ENCODE assay signal across 8 mouse cellular contexts in genomic region chr12:40177089-40177488, GRCm38 (mm10). TPM values are rescaled to one million over a fixed set of nuclear protein-coding genes. Genes with fewer than 3 reads are reported as not detected.
DNase-seq lines count a peak whose midpoint lies in the region; ATAC-seq and TF ChIP-seq lines count a peak whose summit lies in the region.
"Had no signal": no experiment of that assay in that cellular context is flagged by ENCODE, and none has a peak within 500 bp of the region (broad histone marks: within the 10 kb centered on the region; RNA-seq: fewer than 3 reads in every experiment).

No protein-coding gene starts in this region.

- DNase-seq in hindbrain, postnatal 0 days (ENCODE audit: low spot score) = no peak
- DNase-seq in CD8-positive naive resting alpha-beta T cell, adult 2 months (ENCODE audit: low read depth in 2 of 2, low spot score in 2 of 2) = peak; percentile 13 to 16
- DNase-seq in ZHBTc4 (ENCODE audit: low read depth, low spot score) = peak; percentile 67
- DNase-seq in kidney, postnatal 25 days = peak; percentile 40 to 51
- DNase-seq in thymus, postnatal 0 days (ENCODE audit: low spot score) = peak; percentile 58
- DNase-seq in Muller cell, postnatal 12 days (ENCODE audit: inconsistent ontology term) = no peak

- no peak overlapping the region for H3K9ac ChIP-seq in hindbrain, postnatal 0 days (replicated peaks; ENCODE audit: low read length)
- no peak overlapping the region for H3K9ac ChIP-seq in hindbrain, embryonic 13.5 days
- H3K9ac ChIP-seq: embryonic facial prominence, embryonic 15.5 days had no signal

- H3K4me3 ChIP-seq in hindbrain, postnatal 0 days (ENCODE audit: low read length) = no peak overlapping the region
- no peak overlapping the region for H3K4me3 ChIP-seq in hindbrain, embryonic 13.5 days
- H3K4me3 ChIP-seq: embryonic facial prominence, embryonic 15.5 days had no signal

- no peaks in the 10 kb centered on the region for H3K27me3 ChIP-seq in hindbrain, postnatal 0 days (ENCODE audit: insufficient read depth, low read length)
- H3K27me3 ChIP-seq in hindbrain, embryonic 13.5 days = no peaks in the 10 kb centered on the region
- H3K27me3 ChIP-seq: embryonic facial prominence, embryonic 15.5 days had no signal

- no peaks in the 10 kb centered on the region for H3K9me3 ChIP-seq in hindbrain, postnatal 0 days (ENCODE audit: low read length)
- peaks cover 6% of the 10 kb centered on the region; the same call in 1 of the 2 replicates for H3K9me3 ChIP-seq in hindbrain, embryonic 13.5 days

- 63% methylated on average over 6 of the region's 6 CpGs for WGBS in hindbrain, postnatal 0 days
- WGBS in hindbrain, embryonic 13.5 days = 68% methylated on average over 6 of the region's 6 CpGs

- no peak for ATAC-seq in hindbrain, postnatal 0 days
- ATAC-seq in hindbrain, embryonic 13.5 days (ENCODE audit: low FRiP score) = no peak

- peak; percentile 38 for TF ChIP-seq CTCF in hindbrain, postnatal 0 days (IDR thresholded peaks at IDR 0.05; ENCODE audit: low read depth)

- H3K36me3 ChIP-seq in hindbrain, postnatal 0 days (ENCODE audit: insufficient read depth, low read length) = no peaks in the 10 kb centered on the region
- no peaks in the 10 kb centered on the region for H3K36me3 ChIP-seq in hindbrain, embryonic 13.5 days
- H3K36me3 ChIP-seq: embryonic facial prominence, embryonic 15.5 days had no signal

- H3K27ac ChIP-seq in hindbrain, postnatal 0 days = no peak overlapping the region
- H3K27ac ChIP-seq in hindbrain, embryonic 13.5 days = no peak overlapping the region
- H3K27ac ChIP-seq: embryonic facial prominence, embryonic 15.5 days had no signal

- no peak overlapping the region for H3K4me2 ChIP-seq in hindbrain, postnatal 0 days (ENCODE audit: low read depth, low read length)
- no peak overlapping the region for H3K4me2 ChIP-seq in hindbrain, embryonic 13.5 days
- H3K4me2 ChIP-seq: embryonic facial prominence, embryonic 15.5 days had no signal

- no peaks in the 10 kb centered on the region for H3K4me1 ChIP-seq in hindbrain, postnatal 0 days (ENCODE audit: insufficient read depth, low read length)
- H3K4me1 ChIP-seq in hindbrain, embryonic 13.5 days (replicated peaks) = no peaks in the 10 kb centered on the region
- H3K4me1 ChIP-seq: embryonic facial prominence, embryonic 15.5 days had no signal

RNA-seq across cellular contexts. Expression of gene Lsmem1, which starts 22.2 kb away (rescaled TPM):
- not detected in 2 replicates for total RNA-seq in hindbrain, postnatal 0 days (2014; rRNA removed)
- 0.09 and 0.24 TPM in 2 replicates for polyA plus RNA-seq in hindbrain, postnatal 0 days (2015; fragmentation: Nextera tagmentation; extraction: Ambion mirVana)
- 0.18 TPM in 1 of 2 replicates, not detected in the other for polyA plus RNA-seq in hindbrain, embryonic 13.5 days (2015; fragmentation: Nextera tagmentation; extraction: Ambion mirVana)
- 5.2 and 5.9 TPM in 2 replicates for polyA plus RNA-seq in thymus, postnatal 0 days (2015; fragmentation: Nextera tagmentation; extraction: Ambion mirVana)

RNA-seq across cellular contexts. Expression of gene Scin, which starts 43.1 kb away (rescaled TPM):
- total RNA-seq in hindbrain, postnatal 0 days (2014; rRNA removed) = not detected in 2 replicates
- 0.05 TPM in 1 of 2 replicates, not detected in the other for polyA plus RNA-seq in hindbrain, postnatal 0 days (2015; fragmentation: Nextera tagmentation; extraction: Ambion mirVana)
- 0.09 and 0.22 TPM in 2 replicates for polyA plus RNA-seq in hindbrain, embryonic 13.5 days (2015; fragmentation: Nextera tagmentation; extraction: Ambion mirVana)
- polyA plus RNA-seq in thymus, postnatal 0 days (2015; fragmentation: Nextera tagmentation; extraction: Ambion mirVana) = 7.7 and 9.3 TPM in 2 replicates

Comparison
In these comparisons a context has a peak if more than half of its experiments do, and no peak if none do; other contexts are left out.
1. DNase-seq: peak in CD8-positive naive resting alpha-beta T cell, adult 2 months (2 of 2), ZHBTc4 (single experiment), kidney, postnatal 25 days (2 of 2) and thymus, postnatal 0 days (single experiment); none in hindbrain, postnatal 0 days (single experiment) and Muller cell, postnatal 12 days (single experiment).